Mouse (Mus musculus): Measurements from ENCODE around the gene Stk11ip. TPM values are rescaled to one million over a fixed set of nuclear protein-coding genes. Genes with fewer than 3 reads are reported as not detected.

Stk11ip gene
- total and polyA plus RNA-seq, 3 experiments = 16.0 to 36.9 (median 17.3) TPM

GRCm38 (mm10) chr1:75486561-75486960 lies 34.8 kb upstream of the Stk11ip start:
- H3K27ac ChIP-seq (ENCODE audit: insufficient read depth, low read depth) = no peak overlapping the region
- H3K4me1 ChIP-seq (ENCODE audit: control insufficient read depth in 1 of 2, insufficient read depth in 2 of 2) = peaks cover 14 to 17% of the 10 kb centered on the region in 2 experiments
- peaks cover 57% of the 10 kb centered on the region for H3K27me3 ChIP-seq (replicated peaks)
- H3K4me3 ChIP-seq (replicated peaks in 1 of 3; ENCODE audit: low read depth in 2 of 3, low read length in 2 of 3, poor library complexity in 1 of 3) = peak overlapping the region in 1 of 3 experiments; percentile 72
- in situ Hi-C loops (cut with MboI; ENCODE audit: low pct_ligation_motif_present, low pct_unique_long_range_greater_than_20kb, low sequenced_read_pairs) = no loop called here
- H3K79me2 ChIP-seq (replicated peaks; ENCODE audit: control insufficient read depth, extremely low read depth, insufficient read depth, poor library complexity, severe bottlenecking) = no peaks in the 10 kb centered on the region
- H3K36me3 ChIP-seq (replicated peaks in 1 of 2; ENCODE audit: control insufficient read depth in 1 of 2, insufficient read depth in 1 of 2, low read length in 1 of 2) = peaks cover 0 to 1% of the 10 kb centered on the region in 2 experiments
- DNase-seq (ENCODE audit: extremely low read depth) = no peak
- peak overlapping the region; percentile 93 for H3K4me2 ChIP-seq (ENCODE audit: insufficient read depth, low read depth, poor library complexity, severe bottlenecking)
- no peaks in the 10 kb centered on the region for H3K9me3 ChIP-seq (replicated peaks; ENCODE audit: low read length)
- dilution Hi-C loops (cut with MboI; ENCODE audit: extremely low pct_ligation_motif_present, extremely low pct_unique_long_range_greater_than_20kb, low sequenced_read_pairs) = no loop called here
- H3K9ac ChIP-seq (ENCODE audit: insufficient read depth, low read depth) = no peak overlapping the region
- TF ChIP-seq EP300 (IDR thresholded peaks at IDR 0.05; ENCODE audit: low read length) = no peak
- TF ChIP-seq MXI1 (IDR thresholded peaks at IDR 0.05; ENCODE audit: low read depth, low read length) = no peak
- TF ChIP-seq JUND (conservative IDR thresholded peaks at IDR 0.05; ENCODE audit: low read depth, low read length) = no peak
- TF ChIP-seq MYC (IDR thresholded peaks at IDR 0.05; ENCODE audit: low read depth, low read length) = no peak
- TF ChIP-seq USF2 (conservative IDR thresholded peaks at IDR 0.05; ENCODE audit: low read depth, low read length) = no peak
- TF ChIP-seq ZNF384 (IDR thresholded peaks at IDR 0.05; ENCODE audit: low read depth, low read length) = no peak
- TF ChIP-seq MEF2A (IDR thresholded peaks at IDR 0.05; ENCODE audit: borderline replicate concordance, low read depth, low read length) = no peak
- TF ChIP-seq RAD21 (IDR thresholded peaks at IDR 0.05; ENCODE audit: low read depth, low read length) = no peak; the same call in 1 of the 2 replicates
- TF ChIP-seq POLR2AphosphoS2 (IDR thresholded peaks at IDR 0.05; ENCODE audit: low read depth, low read length) = no peak
- TF ChIP-seq UBTF (IDR thresholded peaks at IDR 0.05; ENCODE audit: low read depth, low read length) = no peak

DNA sequence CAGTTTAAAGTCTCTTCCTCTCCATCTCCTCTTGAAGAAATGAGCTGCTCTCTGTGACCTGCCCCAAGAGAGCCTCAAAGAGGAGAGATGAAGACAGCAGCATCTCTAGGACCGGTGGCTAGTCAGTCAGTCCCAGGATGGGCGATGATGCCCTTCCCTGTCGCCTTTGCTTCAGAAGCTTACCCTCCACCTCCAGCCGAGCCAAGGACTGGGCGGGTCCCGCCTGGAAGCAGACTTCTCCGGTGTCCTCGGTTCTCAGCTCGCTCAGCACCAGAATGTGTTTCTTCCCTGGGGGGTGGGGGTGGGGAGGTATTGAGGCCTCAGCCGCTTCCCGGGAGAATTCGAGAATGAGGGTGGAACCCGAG lies 34.3 kb upstream of the Stk11ip start:
- Histone ChIP-seq H3K36me3 (replicated peaks in 1 of 2; ENCODE audit: control insufficient read depth in 1 of 2, insufficient read depth in 1 of 2, low read length in 1 of 2) (peaks cover 0 to 1% of the 10 kb centered on the region in 2 experiments), H3K79me2 (replicated peaks; ENCODE audit: control insufficient read depth, extremely low read depth, insufficient read depth, poor library complexity, severe bottlenecking) (no peaks in the 10 kb centered on the region), H3K27ac (ENCODE audit: insufficient read depth, low read depth) (no peak overlapping the region), H3K4me3 (replicated peaks in 1 of 3; ENCODE audit: low read depth in 2 of 3, low read length in 2 of 3, poor library complexity in 1 of 3) (peak overlapping the region; percentile 37 to 72 (median 53)), H3K4me2 (ENCODE audit: insufficient read depth, low read depth, poor library complexity, severe bottlenecking) (peak overlapping the region; percentile 93), H3K4me1 (ENCODE audit: control insufficient read depth in 1 of 2, insufficient read depth in 2 of 2) (peaks cover 14 to 17% of the 10 kb centered on the region in 2 experiments), H3K27me3 (replicated peaks) (peaks cover 62% of the 10 kb centered on the region), H3K9me3 (replicated peaks; ENCODE audit: low read length) (no peaks in the 10 kb centered on the region), H3K9ac (ENCODE audit: insufficient read depth, low read depth) (no peak overlapping the region; the same call in none of the 2 replicates)
- TF ChIP-seq MAX (IDR thresholded peaks at IDR 0.05; ENCODE audit: low read length) = no peak
- TF ChIP-seq E2F4 (IDR thresholded peaks at IDR 0.05; ENCODE audit: insufficient replicate concordance, low read depth, low read length) = no peak
- 0 out of 2 replicates have a peak, but pooled peaks have one; percentile 26 for TF ChIP-seq UBTF (IDR thresholded peaks at IDR 0.05; ENCODE audit: low read depth, low read length)
- TF ChIP-seq CHD2 (IDR thresholded peaks at IDR 0.05; ENCODE audit: low read length) = 0 out of 2 replicates have a peak, but pooled peaks have one; percentile 30
- DNase-seq (ENCODE audit: extremely low read depth) = no peak
- dilution Hi-C loops (cut with MboI; ENCODE audit: extremely low pct_ligation_motif_present, extremely low pct_unique_long_range_greater_than_20kb, low sequenced_read_pairs) (no loop called here), in situ Hi-C loops (cut with MboI; ENCODE audit: low pct_ligation_motif_present, low pct_unique_long_range_greater_than_20kb, low sequenced_read_pairs) (no loop called here)
